Mouse (Mus musculus) embryonic fibroblast, embryonic 13.5 days (primary cell): Measurements from ENCODE around the gene Mthfd2l.

Experiments used
- CTCF ChIP-seq: IDR thresholded peaks from 2 replicates; pipeline ENCODE4 v1.5.1; 2011; ENCODE audit warnings: mild to moderate bottlenecking, control low read depth, low read length, moderate library complexity, borderline replicate concordance; ENCODE audit not compliant: insufficient read depth
- POLR2A ChIP-seq: IDR thresholded peaks from 2 replicates; pipeline ENCODE4 v1.6.1; 2011; ENCODE audit warnings: low read depth, mild to moderate bottlenecking, control low read depth, low read length, moderate library complexity

DNA sequence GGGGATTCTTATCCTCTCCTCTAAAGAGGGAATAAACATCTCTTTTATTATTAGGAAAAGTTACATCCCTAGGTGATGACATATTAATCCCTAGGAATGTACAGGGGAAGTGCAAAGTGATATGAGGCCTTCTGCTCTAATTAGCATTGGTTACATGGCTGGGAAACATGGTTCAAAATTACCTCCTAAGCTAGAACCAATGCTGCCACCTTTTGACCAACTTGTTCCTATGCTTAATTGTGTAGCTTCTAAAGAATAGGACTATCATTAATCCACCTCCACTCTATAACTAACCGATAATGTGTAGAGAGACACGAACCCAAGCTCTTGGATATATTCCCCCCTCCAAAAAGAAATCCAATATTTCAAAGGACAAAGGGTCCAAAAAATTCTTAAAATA, 99.7 kb downstream of the Mthfd2l start:
- TF ChIP-seq POLR2A (no peak), CTCF (no peak)
